Mouse (Mus musculus) megakaryocyte, embryonic 14.5 days (primary cell): ENCODE measurements around the gene Olfml1. TPM values are rescaled to one million over a fixed set of nuclear protein-coding genes. Genes with fewer than 3 reads are reported as not detected.

Experiments
- H3K27me3 ChIP-seq: replicated peaks from 2 replicates; pipeline ENCODE3; 2012; ENCODE audit warnings: inconsistent platforms
- H3K36me3 ChIP-seq: replicated peaks from 2 replicates; pipeline ENCODE3; 2012; ENCODE audit warnings: low read length, inconsistent platforms, mixed read lengths
- H3K4me1 ChIP-seq: 2 replicates; pipeline ENCODE4 v1.6.1; 2012; ENCODE audit warnings: inconsistent platforms
- H3K4me3 ChIP-seq: replicated peaks from 2 replicates; pipeline ENCODE3; 2012; ENCODE audit warnings: moderate library complexity, mild to moderate bottlenecking, inconsistent platforms
- H3K9me3 ChIP-seq: 2 replicates; pipeline ENCODE4 v1.6.1; 2012; ENCODE audit warnings: inconsistent platforms
- FLI1 ChIP-seq: IDR thresholded peaks from 2 replicates; pipeline ENCODE4 v1.6.1; 2012; ENCODE audit warnings: low read length, inconsistent platforms, mixed read lengths
- GATA1 ChIP-seq: IDR thresholded peaks from 3 replicates; pipeline ENCODE4 v1.6.1; 2012; ENCODE audit warnings: mixed read lengths, low read length, inconsistent platforms, borderline replicate concordance
- polyA plus RNA-seq: library from polyadenylated mRNA; stranded (reverse); fragments of >175 nt; gene quantifications from 2 replicates; pipeline ENCODE4 v1.2.3, GENCODE M21; 2012; ENCODE audit warnings: low replicate concordance; ENCODE audit not compliant: insufficient read depth

The Olfml1 gene
- polyA plus RNA-seq, 1 experiment = not detected

DNA sequence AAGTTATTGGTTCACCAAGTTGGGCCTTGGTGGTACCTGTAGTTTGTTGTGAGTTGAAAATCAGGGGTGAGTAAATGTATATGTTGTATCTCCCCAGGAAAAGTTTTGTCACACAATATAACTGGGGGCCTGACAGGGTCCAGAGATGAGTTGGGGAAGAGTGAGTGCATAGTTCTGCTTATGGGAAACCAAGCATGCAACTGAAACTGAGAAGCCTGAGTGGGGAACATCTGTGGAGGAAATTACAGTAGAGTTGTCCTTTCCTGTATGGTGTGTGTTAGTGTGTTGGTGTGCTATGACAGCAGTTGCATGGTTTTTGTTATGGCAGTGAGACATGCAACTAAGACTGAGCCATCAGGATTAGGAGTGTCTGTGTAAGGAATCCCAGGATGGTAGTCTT lies 61.1 kb downstream of the Olfml1 start:
- TF ChIP-seq GATA1 (no peak), FLI1 (no peak)
- H3K27me3 ChIP-seq = no peaks in the 10 kb centered on the region
- H3K36me3 ChIP-seq = no peaks in the 10 kb centered on the region
- H3K4me1 ChIP-seq = no peaks in the 10 kb centered on the region
- peaks cover 10% of the 10 kb centered on the region for H3K9me3 ChIP-seq
- no peak overlapping the region for H3K4me3 ChIP-seq

DNA sequence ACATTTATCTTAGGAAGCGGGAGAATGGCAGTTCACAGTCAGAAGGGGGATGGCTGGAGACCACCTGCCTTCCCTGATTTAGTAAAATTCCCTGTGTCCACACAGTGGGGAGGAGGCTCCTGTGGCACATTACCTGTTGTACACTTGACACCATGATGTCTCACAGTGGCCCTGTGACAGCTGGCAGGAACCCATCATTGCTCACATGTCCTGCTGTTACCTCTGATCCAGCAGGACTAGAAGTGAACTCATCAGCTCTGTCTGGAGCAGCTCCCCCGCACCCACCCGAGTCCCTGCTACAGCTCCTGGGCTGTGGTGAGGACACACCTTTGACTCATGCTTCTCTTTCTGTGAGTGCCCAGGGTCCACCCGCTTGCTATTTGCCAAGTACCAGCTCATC lies 66.0 kb downstream of the Olfml1 start:
- Histone ChIP-seq H3K27me3 (no peaks in the 10 kb centered on the region), H3K4me1 (0 out of 2 replicates have a peak, but pooled peaks cover 4% of the 10 kb centered on the region), H3K4me3 (no peak overlapping the region), H3K36me3 (no peaks in the 10 kb centered on the region), H3K9me3 (peaks cover 19% of the 10 kb centered on the region)
- TF ChIP-seq GATA1 (no peak), FLI1 (no peak)

DNA sequence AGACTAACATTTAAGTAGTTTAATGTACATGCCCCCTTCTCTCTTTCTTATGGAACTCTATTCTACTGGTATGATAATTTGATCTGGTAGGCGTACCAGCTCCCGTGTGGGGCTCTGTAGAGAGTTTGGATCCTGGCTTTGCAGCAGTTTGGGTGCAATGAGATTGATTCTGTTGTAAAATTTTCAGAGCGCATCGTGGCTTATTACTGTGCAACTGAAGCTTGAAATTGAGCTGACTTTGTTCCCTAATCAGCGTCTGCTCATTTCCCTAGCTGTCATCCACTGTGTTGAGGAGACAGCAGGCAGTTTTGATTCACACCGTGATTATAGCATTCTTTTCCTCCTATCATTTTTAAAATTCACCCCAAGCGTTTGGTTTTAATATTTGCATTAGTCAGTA lies 70.2 kb downstream of the Olfml1 start:
- TF ChIP-seq FLI1 (no peak), GATA1 (no peak)

DNA sequence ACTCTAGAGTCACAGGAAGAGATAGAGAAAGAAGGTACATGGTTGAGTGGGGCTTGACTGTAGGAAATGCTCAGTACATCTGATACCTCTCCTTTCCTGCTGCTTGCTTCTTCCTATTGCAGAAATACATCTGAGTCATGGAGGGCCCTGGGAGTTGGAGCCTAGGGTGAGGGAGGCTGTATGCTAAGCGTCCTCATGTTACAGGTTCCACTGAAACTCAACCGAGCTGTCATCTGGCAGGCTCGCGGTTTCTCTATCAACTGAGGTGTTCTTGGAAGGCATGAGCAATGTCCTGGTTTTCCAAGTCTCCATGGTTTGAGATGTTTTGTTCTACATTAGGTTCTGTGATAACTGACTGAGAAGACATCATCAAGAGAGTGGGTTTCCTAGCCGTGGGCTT lies 70.8 kb downstream of the Olfml1 start:
- H3K4me1 ChIP-seq = 0 out of 2 replicates have a peak, but pooled peaks cover 4% of the 10 kb centered on the region
- no peaks in the 10 kb centered on the region for H3K27me3 ChIP-seq
- H3K36me3 ChIP-seq = no peaks in the 10 kb centered on the region
- no peak for TF ChIP-seq FLI1
- no peak for TF ChIP-seq GATA1
- peaks cover 9% of the 10 kb centered on the region; the same call in 1 of the 2 replicates for H3K9me3 ChIP-seq
- no peak overlapping the region for H3K4me3 ChIP-seq

More for the DNA sequence above, 70.2 kb downstream of the Olfml1 start:
- Histone ChIP-seq H3K9me3 (peaks cover 9% of the 10 kb centered on the region; the same call in 1 of the 2 replicates), H3K4me1 (0 out of 2 replicates have a peak, but pooled peaks cover 4% of the 10 kb centered on the region), H3K27me3 (no peaks in the 10 kb centered on the region), H3K36me3 (no peaks in the 10 kb centered on the region), H3K4me3 (no peak overlapping the region)

Other genes starting within 250 kb of the Olfml1 start
- not detected in 2 replicates for gene Syt9, start 196.7 kb upstream of the Olfml1 start, polyA plus RNA-seq
- 0.66 and 1.6 TPM in 2 replicates for gene Ppfibp2, start 27.8 kb downstream of the Olfml1 start, polyA plus RNA-seq
- not detected in 2 replicates for gene 5330417H12Rik, start 57.7 kb downstream of the Olfml1 start, polyA plus RNA-seq
- not detected in 2 replicates for gene Cyb5r2, start 190.6 kb downstream of the Olfml1 start, polyA plus RNA-seq
- gene Ovch2, start 233.8 kb downstream of the Olfml1 start, polyA plus RNA-seq = not detected in 2 replicates
- gene Olfr467, start 244.8 kb downstream of the Olfml1 start, polyA plus RNA-seq = not detected in 2 replicates